Mouse (Mus musculus): ENCODE measurements around the gene Tmem132a. TPM values are rescaled to one million over a fixed set of nuclear protein-coding genes. Genes with fewer than 3 reads are reported as not detected.

Gene Tmem132a
- total and polyA plus RNA-seq, 3 experiments, result not detected

DNA sequence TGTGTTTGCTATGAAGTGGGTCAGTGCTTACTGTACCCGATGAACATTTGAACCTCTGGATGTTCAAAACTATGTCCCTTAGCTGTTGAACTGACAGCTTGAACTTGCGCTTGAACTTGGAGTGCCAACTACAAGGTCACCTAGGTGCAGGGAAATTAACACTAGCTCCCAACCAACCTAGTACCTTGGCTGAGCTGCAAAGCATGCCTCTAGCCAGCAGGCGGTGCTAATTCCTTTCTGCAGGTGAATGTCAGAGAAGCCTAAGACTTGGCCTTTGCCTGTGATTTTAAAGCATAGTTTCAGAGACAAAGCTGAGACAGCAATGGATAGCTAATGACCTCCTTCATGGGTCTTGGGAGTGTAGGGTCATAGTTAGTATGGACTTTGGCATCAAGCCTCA, 38.2 kb upstream of the Tmem132a start:
- Histone ChIP-seq H3K9ac (ENCODE audit: control insufficient read depth, low read depth, low read length, poor library complexity, severe bottlenecking) (no peak overlapping the region), H3K4me1 (ENCODE audit: control insufficient read depth in 1 of 2, insufficient read depth in 2 of 2, low read length in 2 of 2) (no peaks in the 10 kb centered on the region), H3K27me3 (ENCODE audit: control insufficient read depth in 1 of 2, insufficient read depth in 2 of 2, low read length in 2 of 2) (no peaks in the 10 kb centered on the region), H3K9me3 (replicated peaks; ENCODE audit: insufficient read depth, low read length) (no peaks in the 10 kb centered on the region), H3K4me3 (ENCODE audit: control insufficient read depth in 1 of 2, insufficient read depth in 1 of 2, low read depth in 2 of 2, low read length in 2 of 2) (no peak overlapping the region), H3K36me3 (ENCODE audit: control insufficient read depth in 1 of 2, insufficient read depth in 2 of 2, low read length in 2 of 2) (peaks cover 0 to 4% of the 10 kb centered on the region in 2 experiments; a peak in 1 of 4 replicates), H3K27ac (ENCODE audit: control insufficient read depth, low read depth, low read length) (no peak overlapping the region), H3K79me2 (ENCODE audit: control insufficient read depth, insufficient read depth, low read length, poor library complexity) (no peaks in the 10 kb centered on the region)
- DNase-seq (ENCODE audit: low read depth, low spot score), result peak; percentile 71
- peak; percentile 73 for TF ChIP-seq ZC3H11A (IDR thresholded peaks at IDR 0.05; ENCODE audit: low read depth, low read length)
- 0 out of 2 replicates have a peak, but pooled peaks have one; percentile 18 for TF ChIP-seq TBP (IDR thresholded peaks at IDR 0.05; ENCODE audit: low read depth, low read length)
- TF ChIP-seq E2F4 (IDR thresholded peaks at IDR 0.05; ENCODE audit: borderline replicate concordance, low read depth, low read length), result no peak
- peak; percentile 82 for TF ChIP-seq RAD21 (IDR thresholded peaks at IDR 0.05; ENCODE audit: low read depth, low read length)
- TF ChIP-seq USF2 (IDR thresholded peaks at IDR 0.05; ENCODE audit: borderline replicate concordance in 1 of 2, insufficient read depth in 1 of 2, low read depth in 1 of 2, low read length in 2 of 2), result no peak
- TF ChIP-seq ETS1 (IDR thresholded peaks at IDR 0.05; ENCODE audit: low read depth, low read length), result no peak
- peak; percentile 90 for TF ChIP-seq SMC3 (IDR thresholded peaks at IDR 0.05; ENCODE audit: low read depth, low read length)
- TF ChIP-seq TCF12 (IDR thresholded peaks at IDR 0.05; ENCODE audit: low read depth, low read length), result no peak
- TF ChIP-seq GABPA (IDR thresholded peaks at IDR 0.05; ENCODE audit: low read depth, low read length), result no peak
- TF ChIP-seq CHD1 (IDR thresholded peaks at IDR 0.05; ENCODE audit: low read depth, low read length), result no peak
- no peak for TF ChIP-seq ZMIZ1 (IDR thresholded peaks at IDR 0.05; ENCODE audit: low read depth, low read length)
- TF ChIP-seq CTCF (IDR thresholded peaks at IDR 0.05 in 2 of 3, conservative IDR thresholded peaks at IDR 0.05 in 1 of 3; ENCODE audit: control insufficient read depth in 1 of 3, insufficient read depth in 1 of 3, low read depth in 2 of 3, low read length in 3 of 3, poor library complexity in 1 of 3, severe bottlenecking in 1 of 3), result peak; percentile 81 to 96 (median 89)
- no peak for TF ChIP-seq RCOR1 (IDR thresholded peaks at IDR 0.05; ENCODE audit: low read depth, low read length)
- TF ChIP-seq HCFC1 (IDR thresholded peaks at IDR 0.05; ENCODE audit: low read depth, low read length), result no peak
- TF ChIP-seq NELFE (IDR thresholded peaks at IDR 0.05; ENCODE audit: low read depth, low read length), result no peak
- 0 out of 2 replicates have a peak, but pooled peaks have one; percentile 32 for TF ChIP-seq MYC (IDR thresholded peaks at IDR 0.05; ENCODE audit: low read depth, low read length)
- TF ChIP-seq POLR2AphosphoS2 (IDR thresholded peaks at IDR 0.05; ENCODE audit: low read length), result no peak
- no peak for TF ChIP-seq CHD2 (IDR thresholded peaks at IDR 0.05; ENCODE audit: low read length)

DNA sequence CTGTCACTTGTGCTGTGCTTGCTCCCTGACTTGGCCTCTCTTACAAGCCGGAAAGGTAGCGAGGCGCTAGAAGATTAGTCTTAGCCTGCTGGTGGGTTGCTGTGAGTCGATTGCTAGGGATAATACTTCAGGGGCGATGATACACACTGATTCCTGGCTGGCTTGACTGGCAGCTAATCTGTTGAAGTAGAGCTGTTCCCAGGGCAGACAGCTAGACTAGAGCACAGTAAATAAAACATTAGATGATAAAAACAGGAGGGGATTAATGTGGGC, 35.9 kb upstream of the Tmem132a start:
- no peak for DNase-seq (ENCODE audit: low read depth, low spot score)
- Histone ChIP-seq H3K4me1 (ENCODE audit: control insufficient read depth in 1 of 2, insufficient read depth in 2 of 2, low read length in 2 of 2) (no peaks in the 10 kb centered on the region), H3K27me3 (ENCODE audit: control insufficient read depth in 1 of 2, insufficient read depth in 2 of 2, low read length in 2 of 2) (no peaks in the 10 kb centered on the region), H3K79me2 (ENCODE audit: control insufficient read depth, insufficient read depth, low read length, poor library complexity) (no peaks in the 10 kb centered on the region), H3K9ac (ENCODE audit: control insufficient read depth, low read depth, low read length, poor library complexity, severe bottlenecking) (no peak overlapping the region), H3K36me3 (ENCODE audit: control insufficient read depth in 1 of 2, insufficient read depth in 2 of 2, low read length in 2 of 2) (peaks cover 0 to 8% of the 10 kb centered on the region in 2 experiments; a peak in 2 of 4 replicates), H3K27ac (ENCODE audit: control insufficient read depth, low read depth, low read length) (no peak overlapping the region), H3K4me3 (ENCODE audit: control insufficient read depth in 1 of 2, insufficient read depth in 1 of 2, low read depth in 2 of 2, low read length in 2 of 2) (no peak overlapping the region), H3K9me3 (replicated peaks; ENCODE audit: insufficient read depth, low read length) (no peaks in the 10 kb centered on the region)
- TF ChIP-seq HCFC1 (IDR thresholded peaks at IDR 0.05; ENCODE audit: low read depth, low read length) (no peak), JUND (IDR thresholded peaks at IDR 0.05; ENCODE audit: low read depth, low read length) (no peak), MAZ (IDR thresholded peaks at IDR 0.05; ENCODE audit: low read depth, low read length) (no peak), GATA1 (IDR thresholded peaks at IDR 0.05; ENCODE audit: low read depth, low read length) (no peak), ZNF384 (IDR thresholded peaks at IDR 0.05; ENCODE audit: low read depth, low read length) (no peak), POLR2AphosphoS2 (IDR thresholded peaks at IDR 0.05; ENCODE audit: low read length) (no peak), MAFK (IDR thresholded peaks at IDR 0.05; ENCODE audit: borderline replicate concordance, low read depth, low read length) (no peak)

Measured in MEL (cell line).